Mouse (Mus musculus): ENCODE data around the gene Mapk10.

The Mapk10 gene

DNA sequence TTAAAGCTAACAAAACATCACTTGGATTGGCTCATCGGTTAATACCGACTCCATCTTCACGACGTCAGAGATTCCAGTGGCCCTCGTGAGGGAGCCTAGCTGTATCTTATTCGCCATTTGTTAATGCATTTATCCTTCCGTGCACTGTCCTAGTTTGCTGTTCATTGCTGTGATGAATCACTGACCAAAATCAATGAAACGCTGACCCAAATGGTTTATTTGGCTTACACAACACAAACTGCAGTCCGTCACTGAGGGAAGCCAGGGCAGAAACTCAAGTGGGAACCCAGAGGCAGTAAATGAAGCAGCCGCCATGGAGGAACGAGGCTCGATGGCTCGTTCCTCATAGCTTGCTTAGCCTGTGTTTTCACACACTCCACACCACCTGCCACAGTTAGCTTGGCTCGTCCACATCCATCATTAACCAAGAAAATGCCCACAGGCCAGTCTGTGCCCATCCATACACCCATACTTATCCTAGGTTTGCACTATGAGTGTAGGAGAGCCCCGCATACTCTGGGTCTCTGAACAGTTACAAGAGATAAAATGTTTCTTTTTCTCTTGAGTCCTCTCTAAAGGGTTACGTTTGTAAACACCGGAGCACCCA, 140.0 kb downstream of the Mapk10 start:
- DNase-seq (ENCODE audit: low read depth, low spot score): no peak

DNA sequence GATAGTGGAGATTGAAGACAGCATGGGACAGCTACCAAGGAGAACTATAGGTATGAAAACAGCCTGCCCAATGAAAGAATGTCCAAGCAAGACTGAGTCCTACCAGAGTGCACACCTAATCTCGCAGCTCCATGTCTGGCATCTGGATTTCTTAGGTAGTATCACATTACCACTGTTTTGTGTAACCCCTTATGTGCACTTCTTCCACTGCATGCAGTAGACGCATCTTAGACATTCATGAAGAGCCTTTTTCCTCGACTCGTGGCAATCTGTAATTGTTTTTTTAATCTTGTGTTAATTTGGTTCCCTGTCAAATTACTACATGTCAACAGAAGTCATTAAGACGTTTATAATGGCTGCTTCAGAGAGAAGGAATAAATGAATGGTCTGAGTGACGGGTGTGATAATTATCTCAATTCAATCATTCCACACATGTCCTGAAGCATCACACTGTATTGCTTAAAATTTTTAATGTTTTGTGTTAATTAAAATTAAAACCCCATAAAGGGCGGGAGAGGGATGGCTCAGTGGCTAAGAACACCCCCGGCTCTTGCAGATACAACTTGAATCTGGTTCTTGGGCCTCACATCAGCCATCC, 160.7 kb downstream of the Mapk10 start:
- DNase-seq (ENCODE audit: low read depth, low spot score): no peak

DNA sequence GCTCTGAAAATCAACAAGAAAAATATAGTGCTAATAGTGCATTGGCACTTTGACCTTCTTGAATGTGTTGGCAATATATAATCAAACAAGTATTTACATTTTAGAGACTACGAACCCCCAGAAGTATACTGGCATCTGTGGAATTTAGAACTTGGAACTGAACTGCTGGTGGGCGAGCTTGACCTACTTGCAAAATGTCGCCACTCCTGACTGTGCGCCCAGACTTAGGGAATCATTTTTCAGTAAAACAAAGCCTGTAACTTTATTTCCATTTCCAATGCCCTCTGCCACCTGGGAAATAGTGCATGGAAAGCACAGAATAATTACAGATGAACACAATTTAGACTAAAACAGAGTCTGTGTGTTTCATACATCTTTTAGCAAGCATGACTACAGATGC, 163.1 kb downstream of the Mapk10 start:
- DNase-seq (ENCODE audit: low read depth, low spot score): no peak

DNA sequence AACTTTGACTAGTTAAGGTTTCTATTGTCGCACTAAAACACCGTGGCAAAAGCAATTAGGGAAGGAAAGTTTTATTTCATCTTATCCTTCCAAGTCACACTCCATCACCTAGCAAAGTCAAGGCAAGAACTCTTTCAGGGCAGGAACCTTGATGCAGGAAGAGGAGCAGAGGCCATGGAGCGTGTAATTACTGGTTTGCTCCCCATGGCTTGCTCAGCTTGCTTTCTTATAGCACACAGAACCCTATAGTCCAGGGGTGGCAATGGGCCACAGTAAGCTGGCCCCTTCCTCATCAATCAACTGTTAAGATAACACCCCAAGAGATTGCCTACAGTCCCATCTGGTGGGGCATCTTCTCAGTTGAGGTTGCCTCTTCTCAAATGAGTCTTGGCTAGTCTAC, 173.4 kb downstream of the Mapk10 start:
- DNase-seq (ENCODE audit: low read depth, low spot score): no peak

DNA sequence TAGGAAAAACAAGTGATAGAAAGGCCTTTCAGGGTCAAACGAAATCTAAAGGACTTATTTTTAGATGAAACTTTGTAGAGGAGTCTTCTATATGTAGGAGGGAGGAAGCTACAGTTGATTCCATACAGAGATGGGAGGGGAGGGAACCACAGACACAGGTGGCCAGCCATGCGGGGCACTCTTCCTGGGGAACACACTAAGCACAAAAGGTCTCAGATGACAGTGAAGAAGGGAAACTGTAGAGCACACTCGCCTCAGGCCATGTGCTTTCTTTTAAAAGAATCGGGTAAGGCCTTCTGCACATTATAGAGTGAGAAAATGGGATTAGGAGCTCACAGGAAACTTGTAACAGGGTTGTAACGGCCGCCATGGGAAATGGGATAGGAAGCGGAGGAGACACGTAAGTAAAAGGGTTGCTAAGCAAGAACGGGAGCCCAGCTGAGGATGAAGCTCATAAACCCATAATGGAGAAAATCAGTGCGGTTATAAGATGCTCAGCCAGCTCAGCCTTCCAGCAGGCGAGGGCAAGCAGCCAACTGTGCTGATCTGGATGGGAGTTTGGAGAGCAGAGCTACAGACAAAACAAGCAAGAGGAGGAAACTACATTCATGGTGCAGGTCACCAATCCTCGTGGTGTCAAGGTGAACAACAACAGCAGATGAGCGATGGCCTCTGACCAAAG, 182.1 kb downstream of the Mapk10 start:
- no peak for DNase-seq (ENCODE audit: low read depth, low spot score)

DNA sequence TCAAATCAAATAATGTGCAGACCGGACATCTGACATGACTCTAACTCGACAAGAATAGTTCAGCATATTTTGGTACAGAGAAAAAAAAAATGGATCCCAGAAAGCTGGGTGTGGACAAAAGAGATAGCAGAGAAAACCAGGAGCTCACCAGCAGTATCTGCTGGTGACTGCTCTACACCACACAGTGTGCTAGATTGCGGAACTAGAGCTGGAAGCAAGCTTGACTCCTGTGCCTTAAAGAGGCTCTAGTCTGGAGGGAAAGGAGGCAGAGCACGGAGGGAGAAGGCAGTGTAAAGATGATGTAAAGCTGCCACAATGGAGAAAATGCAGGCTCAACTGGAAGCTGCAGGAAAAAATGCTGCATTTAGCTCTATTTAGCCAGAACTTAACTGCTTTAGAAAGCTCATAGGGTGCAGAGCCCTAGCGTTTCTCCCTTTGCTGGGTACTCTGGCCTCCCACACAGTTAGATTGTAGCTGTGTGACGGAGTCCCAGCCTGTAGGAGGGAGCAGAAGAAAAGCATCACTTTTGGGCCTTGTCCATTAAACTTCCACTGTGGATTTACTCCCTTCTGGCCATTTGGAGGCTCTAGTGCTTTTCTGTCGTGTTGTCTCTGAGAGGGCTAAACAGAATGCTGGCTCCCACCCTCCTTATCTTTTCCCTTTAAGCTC, 188.5 kb downstream of the Mapk10 start:
- DNase-seq (ENCODE audit: low read depth, low spot score): no peak

DNA sequence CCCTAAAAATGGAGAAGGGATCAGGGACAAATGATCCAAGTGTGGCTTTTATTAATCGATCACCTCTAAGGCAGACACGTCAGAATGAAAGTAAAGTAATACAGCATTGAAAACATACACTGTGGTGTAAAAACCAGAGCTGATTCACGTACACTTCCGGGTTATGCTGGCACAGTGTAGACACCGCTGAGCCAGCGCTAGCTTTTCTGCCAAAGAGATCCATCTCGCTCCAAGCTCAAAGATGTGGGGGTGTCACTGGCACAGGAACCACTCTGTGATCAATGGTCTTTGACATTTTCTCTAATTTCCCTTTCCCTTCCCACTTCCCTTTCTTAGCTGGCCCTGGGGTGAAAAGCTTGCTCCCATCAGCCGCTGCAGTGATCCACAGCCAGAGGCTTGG, 189.7 kb downstream of the Mapk10 start:
- no peak for DNase-seq (ENCODE audit: low read depth, low spot score)

DNA sequence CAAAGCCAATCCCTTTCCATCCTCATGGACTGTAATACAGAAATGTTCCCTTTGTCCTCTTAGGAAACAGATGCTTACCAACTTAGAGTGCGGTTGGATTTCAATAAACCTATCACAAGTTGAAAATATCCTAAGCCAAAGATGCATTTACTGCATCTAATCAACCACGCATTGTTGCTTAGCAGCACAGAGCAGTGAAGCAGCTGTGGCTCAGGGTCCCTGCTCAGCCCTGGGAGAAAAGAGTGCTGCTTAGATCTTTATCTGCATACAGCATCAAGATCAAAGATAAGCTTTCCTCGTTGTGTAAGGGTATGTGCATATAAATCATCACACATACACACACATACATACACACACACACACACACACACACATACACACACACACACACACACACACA, 190.2 kb downstream of the Mapk10 start:
- no peak for DNase-seq (ENCODE audit: low read depth, low spot score)

DNA sequence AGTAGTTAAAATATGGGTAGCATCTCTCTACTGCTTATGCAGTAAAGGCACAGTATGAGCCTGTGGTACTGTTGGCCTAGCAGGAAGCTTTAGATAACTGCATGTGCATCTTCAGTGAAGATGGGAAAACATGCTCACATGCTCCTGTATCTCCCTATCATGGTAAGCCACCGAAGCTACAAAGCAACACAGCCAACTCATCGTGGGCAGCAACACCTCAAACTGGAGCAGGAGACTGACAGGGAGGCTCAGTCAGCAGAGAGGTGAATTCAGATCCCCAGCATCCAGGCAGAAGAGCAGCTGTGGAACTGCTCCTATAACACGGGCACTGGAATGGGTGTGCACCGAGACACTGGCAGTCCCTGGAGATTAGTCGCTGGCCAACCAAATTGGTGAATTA, 191.0 kb downstream of the Mapk10 start:
- no peak for DNase-seq (ENCODE audit: low read depth, low spot score)

DNA sequence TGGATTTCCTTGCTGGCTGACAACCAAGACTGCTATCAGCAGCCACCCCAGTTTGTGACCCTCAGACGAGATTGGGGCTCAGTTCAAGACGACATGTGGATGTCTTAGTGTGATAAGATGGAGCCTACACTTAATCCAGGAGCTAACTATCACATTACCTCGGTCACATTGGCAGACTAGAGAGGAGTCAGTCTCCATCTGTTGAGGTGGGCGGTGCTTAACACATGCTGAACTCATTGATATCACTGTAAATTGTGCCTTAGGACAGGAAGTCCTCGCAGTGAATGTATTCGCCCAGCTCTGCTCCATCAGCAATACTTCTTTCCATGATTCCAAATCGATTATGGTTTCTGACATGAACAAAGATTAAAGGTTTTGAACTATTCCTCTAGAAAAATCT, 193.5 kb downstream of the Mapk10 start:
- DNase-seq (ENCODE audit: low read depth, low spot score): no peak

DNA sequence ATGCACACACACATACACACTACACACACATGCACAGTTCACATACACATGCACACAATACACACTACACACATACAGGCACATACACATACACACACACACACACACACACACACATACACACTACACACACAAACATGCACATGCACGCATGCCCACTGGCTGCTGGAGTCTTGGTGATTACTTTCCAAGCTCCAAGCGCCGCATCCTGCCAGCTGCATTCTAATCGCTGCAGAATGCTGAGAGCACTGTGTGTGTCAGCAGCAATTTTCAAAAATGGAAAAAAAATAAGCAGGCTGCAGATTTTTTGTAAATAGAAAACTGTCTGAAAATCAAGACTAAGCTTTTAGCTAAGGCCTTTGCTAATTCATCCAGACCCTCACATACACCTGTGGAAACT, 196.8 kb downstream of the Mapk10 start:
- no peak for DNase-seq (ENCODE audit: low read depth, low spot score)

DNA sequence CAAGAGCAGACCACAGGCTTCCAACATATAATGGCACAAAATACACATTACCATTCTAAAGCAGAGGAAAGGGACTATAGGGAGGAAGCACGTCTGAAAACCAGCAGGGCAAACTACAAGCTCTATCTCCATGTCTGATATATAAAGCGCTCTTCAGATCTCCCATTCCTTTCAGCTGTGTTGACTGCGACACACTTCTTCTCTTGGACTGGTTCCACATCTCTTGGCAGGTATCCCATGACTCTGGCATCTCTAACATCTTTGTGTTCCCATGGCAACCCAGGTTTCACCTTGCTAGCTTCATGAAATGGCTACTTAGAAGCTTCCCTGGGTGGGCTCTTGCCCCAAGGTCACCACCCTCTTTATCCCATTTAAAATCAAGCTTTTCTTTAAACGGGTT, 202.2 kb downstream of the Mapk10 start:
- no peak for DNase-seq (ENCODE audit: low read depth, low spot score)

DNA sequence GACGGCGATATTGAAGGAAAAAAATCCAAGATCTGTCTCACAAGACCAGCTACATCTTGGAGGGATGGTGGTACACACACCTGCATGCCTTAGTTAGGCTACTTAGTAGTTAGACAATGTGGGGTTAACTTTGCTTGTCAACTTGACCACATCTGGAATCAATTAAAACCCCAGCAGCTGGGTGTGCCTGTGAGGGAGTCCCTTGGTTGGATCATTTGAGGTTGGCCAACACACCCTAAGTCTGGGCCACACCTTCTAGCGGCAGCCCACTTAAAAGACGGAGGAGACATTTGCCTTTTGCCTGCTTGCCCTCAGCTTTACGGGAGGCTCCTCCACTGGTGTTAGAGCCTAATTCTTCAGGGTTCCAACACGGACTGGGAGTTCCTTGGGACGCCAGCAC, 209.0 kb downstream of the Mapk10 start:
- no peak for DNase-seq (ENCODE audit: low read depth, low spot score)

DNA sequence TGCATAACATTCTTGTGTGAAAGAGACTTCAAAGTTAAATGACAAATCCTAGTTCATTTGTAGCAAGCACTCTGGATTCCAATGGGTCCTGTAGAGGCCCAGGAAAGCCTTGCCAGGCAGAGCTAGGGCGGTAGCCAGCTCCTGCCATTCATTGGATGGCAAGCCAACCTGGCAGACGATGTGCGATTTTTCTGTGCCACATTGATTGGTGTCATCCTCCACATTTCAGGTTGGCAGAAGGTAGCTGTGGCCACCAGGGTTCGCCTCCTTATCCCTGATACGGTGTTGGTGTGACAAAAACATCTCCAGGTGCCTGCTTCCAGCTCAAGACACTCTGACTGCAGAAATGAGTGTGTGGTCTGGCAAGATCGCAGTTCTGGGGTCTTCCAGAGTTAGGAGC, 210.6 kb downstream of the Mapk10 start:
- DNase-seq (ENCODE audit: low read depth, low spot score): no peak

DNA sequence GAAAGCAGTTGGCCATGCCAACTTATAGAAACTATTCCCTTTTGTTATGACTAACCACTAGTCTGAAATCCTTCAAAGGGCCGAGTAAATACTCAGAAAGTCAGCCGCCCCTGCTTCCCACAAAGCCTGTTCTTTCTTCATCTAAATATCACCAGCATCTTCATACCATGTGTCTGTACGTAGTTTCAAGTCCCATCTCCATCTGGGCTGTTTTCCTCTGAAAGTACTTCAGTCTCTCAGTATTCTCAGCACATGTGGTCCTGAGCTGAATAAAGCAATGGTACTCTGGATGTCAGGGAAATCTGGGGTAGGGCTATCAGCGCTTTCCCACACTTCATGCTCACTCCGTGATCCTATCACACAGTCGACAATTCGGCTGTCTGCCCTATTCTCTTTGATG, 212.6 kb downstream of the Mapk10 start:
- DNase-seq (ENCODE audit: low read depth, low spot score): no peak

DNA sequence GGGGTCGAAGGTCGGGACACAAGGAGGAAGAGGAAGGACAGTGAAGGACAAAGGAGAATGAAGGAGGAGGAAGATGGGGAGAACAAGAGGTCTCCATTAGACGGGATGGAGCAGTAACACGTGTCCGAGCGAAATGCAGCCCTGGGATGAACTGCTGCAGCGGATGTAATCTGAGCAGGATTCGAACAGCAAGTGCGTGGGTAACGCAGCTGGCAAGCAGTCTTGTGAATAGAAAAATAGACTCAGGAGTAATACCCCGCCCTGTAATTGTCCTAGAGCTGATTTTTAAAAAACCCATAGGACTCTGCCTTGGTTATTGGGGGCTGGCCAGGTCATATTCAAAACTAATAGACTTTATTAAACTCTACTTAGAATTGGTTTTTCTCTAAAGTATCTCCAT, 213.2 kb downstream of the Mapk10 start:
- DNase-seq (ENCODE audit: low read depth, low spot score): no peak

DNA sequence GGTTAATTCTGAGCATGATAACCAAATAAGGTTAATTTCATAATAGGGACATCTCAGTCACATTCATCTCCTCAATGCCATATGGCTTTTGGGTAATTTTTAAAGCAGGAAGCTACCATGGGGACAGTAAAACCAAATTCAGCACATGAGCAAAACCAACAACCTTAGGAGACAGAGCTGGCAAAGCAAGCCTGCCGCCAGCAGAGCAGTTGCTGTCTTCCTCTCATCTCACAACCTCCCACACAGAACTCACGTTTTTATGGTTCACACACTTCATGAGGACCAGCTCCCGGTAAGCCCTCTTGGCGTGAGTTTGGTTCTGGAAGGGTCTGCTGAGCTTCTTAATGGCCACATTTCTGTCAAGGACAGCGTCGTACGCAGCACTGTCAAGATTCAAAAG, 214.8 kb downstream of the Mapk10 start:
- DNase-seq (ENCODE audit: low read depth, low spot score): no peak

DNA sequence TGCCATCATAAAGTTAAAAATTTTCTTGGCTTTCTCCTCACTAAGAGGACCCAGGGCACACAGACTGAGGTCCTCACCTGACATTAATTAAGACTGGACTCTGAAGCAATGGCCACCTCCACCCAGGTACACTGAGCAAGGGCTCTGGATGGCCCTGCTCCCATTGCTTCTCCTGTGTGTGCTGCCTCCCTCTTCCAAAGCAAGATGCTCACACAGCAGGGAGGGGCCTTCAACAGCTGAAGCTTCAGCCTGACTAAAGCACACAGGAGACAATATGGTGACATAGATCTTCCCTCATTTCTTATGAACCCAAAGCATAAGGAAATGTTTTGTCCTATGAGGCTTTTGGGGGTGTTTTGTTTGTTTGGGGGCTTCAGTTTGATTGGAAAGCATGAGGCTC, 215.2 kb downstream of the Mapk10 start:
- no peak for DNase-seq (ENCODE audit: low read depth, low spot score)

DNA sequence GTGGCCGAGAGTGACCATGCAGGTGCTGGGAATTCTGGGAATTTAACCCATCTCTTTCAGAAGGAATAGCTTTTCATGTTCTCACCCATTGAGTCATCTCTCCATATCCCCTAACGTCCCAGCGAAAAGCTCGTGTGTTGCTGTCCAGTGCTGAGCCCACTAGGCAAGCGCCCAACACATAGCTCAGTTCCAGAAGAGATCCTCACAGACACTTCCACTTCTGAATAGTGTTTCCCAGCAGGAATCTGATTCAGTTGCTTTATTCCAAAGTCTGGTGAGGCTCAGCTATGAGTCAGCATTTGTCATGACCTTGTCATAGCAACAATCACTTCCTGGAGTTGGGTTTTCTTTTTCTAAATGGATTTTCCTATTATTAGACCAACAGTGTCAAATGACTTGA, 217.2 kb downstream of the Mapk10 start:
- peak; percentile 58 for DNase-seq (ENCODE audit: low read depth, low spot score)

DNA sequence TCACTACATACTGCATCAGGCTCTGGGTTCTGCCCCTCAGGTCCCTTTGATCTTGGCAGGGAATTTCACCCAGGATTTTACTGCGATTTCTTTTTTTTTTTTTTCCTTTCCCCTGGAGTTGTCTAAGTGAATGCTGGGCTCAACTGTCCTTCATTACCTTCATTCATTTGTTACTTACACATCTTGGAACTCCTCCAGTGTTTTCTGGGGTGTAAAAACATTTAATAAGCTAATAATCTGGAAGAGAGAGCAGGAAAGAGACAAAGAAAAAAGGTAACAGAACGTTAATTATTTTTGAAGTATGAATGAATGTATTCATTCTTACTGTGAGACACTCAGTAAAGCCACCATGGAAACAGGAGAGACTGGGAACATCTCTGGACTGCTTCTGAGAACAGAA, 219.4 kb downstream of the Mapk10 start:
- DNase-seq (ENCODE audit: low read depth, low spot score): no peak

DNA sequence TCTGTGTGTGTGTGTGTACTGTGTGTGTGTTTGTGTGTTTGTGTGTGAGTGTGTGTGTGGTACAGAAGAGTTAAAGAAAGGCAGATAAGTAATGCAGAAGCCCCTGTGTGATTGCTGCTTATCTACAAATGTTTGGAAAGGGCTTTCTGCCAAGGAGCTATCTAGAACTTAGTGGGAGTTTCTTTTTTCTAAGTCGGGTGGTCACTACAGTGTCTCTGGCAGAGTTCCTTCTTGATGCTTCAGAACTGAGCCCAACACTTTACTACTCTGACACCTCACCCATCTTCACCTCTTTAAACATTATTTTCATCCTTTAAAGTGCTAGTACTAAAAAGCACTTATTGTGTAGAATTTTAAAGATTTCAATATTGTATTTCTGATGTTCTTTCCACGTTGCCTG, 232.8 kb downstream of the Mapk10 start:
- DNase-seq (ENCODE audit: low read depth, low spot score): no peak

DNA sequence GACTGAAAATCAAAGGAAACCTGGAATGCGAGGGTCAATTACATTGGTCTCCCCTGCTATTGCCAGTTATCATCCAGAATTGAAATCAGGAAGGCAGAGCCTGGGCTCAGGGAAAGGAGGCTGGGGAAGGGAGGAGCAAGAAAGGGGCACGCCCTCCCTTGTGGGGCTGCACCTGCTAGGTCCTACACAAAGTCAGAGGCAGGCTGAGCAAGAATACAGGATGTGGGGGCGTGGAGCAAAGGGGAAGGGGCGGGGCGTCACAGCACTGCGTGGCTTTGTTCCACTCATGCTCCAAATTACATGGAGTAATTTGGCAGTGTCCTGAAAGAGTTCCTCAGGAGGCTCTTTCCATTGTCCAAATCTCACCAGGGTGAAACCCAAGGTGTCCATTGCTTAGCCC, 234.0 kb downstream of the Mapk10 start:
- DNase-seq (ENCODE audit: low read depth, low spot score): peak; percentile 83

DNA sequence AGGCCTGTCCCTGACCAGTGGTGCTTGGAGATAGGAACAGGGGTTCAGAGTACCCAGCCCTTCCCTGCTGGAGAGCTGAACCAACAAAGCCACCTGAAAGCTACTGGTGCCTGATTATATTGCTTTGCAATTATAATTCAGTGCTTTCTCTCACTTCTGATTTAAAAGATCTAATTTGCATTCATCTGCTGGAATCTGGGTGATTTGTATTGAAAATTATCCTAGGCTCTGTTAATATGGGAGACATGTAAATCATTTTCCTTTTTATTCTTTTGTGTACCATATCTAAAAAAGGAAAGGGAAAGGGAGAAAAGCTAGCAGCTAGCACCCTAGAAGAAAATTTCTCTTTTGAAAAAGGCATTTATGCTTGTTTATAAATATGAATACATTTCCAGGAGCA, 234.6 kb downstream of the Mapk10 start:
- no peak for DNase-seq (ENCODE audit: low read depth, low spot score)

Data from R1 (cell line).